Mouse (Mus musculus): Measurements from ENCODE around the gene Il6st.

- TF ChIP-seq POLR2A (IDR thresholded peaks at IDR 0.05; ENCODE audit: insufficient read depth, low read depth, low read length), result no peak
- no peak for TF ChIP-seq CTCF (IDR thresholded peaks at IDR 0.05)
- no peak for TF ChIP-seq EP300 (IDR thresholded peaks at IDR 0.05; ENCODE audit: insufficient read depth, low read depth, low read length)
Measured at GRCm38 (mm10) chr13:112482525-112482924, 18.7 kb downstream of the Il6st start.

Measured in heart, adult 2 months (tissue).